ENCODE assay signal across 18 mouse cellular contexts in the genomic region with DNA sequence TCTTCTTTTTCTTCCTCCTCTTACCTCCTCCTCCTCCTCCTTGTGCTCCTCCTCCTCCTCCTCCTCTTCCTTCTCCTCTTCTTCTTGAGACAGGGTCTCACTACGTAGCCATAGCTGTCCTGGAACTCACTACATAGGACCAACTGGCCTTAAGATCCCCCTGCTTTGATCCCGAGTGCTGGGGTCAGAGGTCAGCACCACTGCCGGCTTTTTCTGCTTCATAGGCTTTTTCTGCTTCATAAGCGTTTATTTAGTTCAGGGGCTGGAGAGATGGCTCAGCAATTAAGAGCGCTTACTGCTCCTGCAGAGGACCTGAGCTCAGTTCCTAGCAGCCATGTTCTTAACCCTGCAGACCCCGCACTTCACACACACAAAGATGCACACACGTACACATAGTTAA. TPM values are rescaled to one million over a fixed set of nuclear protein-coding genes. Genes with fewer than 3 reads are reported as not detected.
DNase-seq lines count a peak whose midpoint lies in the region; ATAC-seq lines count a peak whose summit lies in the region.
"Had no signal": no experiment of that assay in that cellular context is flagged by ENCODE, and none has a peak within 500 bp of the region (broad histone marks: within the 10 kb centered on the region; RNA-seq: fewer than 3 reads in every experiment).

No protein-coding gene starts in this region.

- H3K36me3 ChIP-seq in neural tube, embryonic 15.5 days = no peaks in the 10 kb centered on the region
- H3K36me3 ChIP-seq: embryonic facial prominence, embryonic 12.5 days; G1E; hindbrain, embryonic 15.5 days had no signal

- ATAC-seq in neural tube, embryonic 15.5 days (ENCODE audit: low FRiP score) = no peak
- ATAC-seq: forebrain, postnatal 0 days; intestine, postnatal 0 days; midbrain, embryonic 16.5 days had no signal

- DNase-seq in neural tube, embryonic 10.5 days (ENCODE audit: extremely low spot score, low spot score) = peak; percentile 34
- peak; percentile 27 for DNase-seq in forelimb bud, embryonic 11.5 days (ENCODE audit: low read depth, low spot score)
- peak; percentile 60 for DNase-seq in kidney, postnatal 14 days
- no peak for DNase-seq in frontal cortex, postnatal 36 days (ENCODE audit: low spot score in 2 of 2)
- DNase-seq in ovary, adult 18-20 months (ENCODE audit: low spot score) = no peak
- DNase-seq in heart, postnatal 10 days = no peak
- DNase-seq: cerebellum, postnatal 10 days; forebrain, postnatal 0 days; gastrocnemius, postnatal 14 days; right cerebral cortex, postnatal 14 days had no signal

- WGBS in neural tube, embryonic 15.5 days = 40% methylated on average over 7 of the region's 7 CpGs

- H3K4me2 ChIP-seq in neural tube, embryonic 15.5 days = no peak overlapping the region
- H3K4me2 ChIP-seq: embryonic facial prominence, embryonic 12.5 days; hindbrain, embryonic 15.5 days; liver, embryonic 11.5 days had no signal

- no peaks in the 10 kb centered on the region for H3K9me3 ChIP-seq in neural tube, embryonic 15.5 days (replicated peaks)
- H3K9me3 ChIP-seq: embryonic facial prominence, embryonic 12.5 days; G1E; hindbrain, embryonic 15.5 days had no signal

- H3K4me3 ChIP-seq in neural tube, embryonic 15.5 days (replicated peaks) = no peak overlapping the region
- H3K4me3 ChIP-seq: embryonic facial prominence, embryonic 12.5 days; hindbrain, embryonic 15.5 days had no signal

- no peaks in the 10 kb centered on the region for H3K27me3 ChIP-seq in neural tube, embryonic 15.5 days (replicated peaks)
- H3K27me3 ChIP-seq: embryonic facial prominence, embryonic 12.5 days; hindbrain, embryonic 15.5 days had no signal

- no peaks in the 10 kb centered on the region for H3K4me1 ChIP-seq in neural tube, embryonic 15.5 days
- H3K4me1 ChIP-seq: hindbrain, embryonic 15.5 days had no signal

- intact Hi-C loops in heart, postnatal 10 days (cut with DNase I) = loop anchor here (2.0 to 5.0 kb wide), 4 partner anchors 44 to 214 kb away; partner anchors contain the start of genes Letmd1 and Smagp

- H3K27ac ChIP-seq in neural tube, embryonic 15.5 days (replicated peaks) = no peak overlapping the region
- H3K27ac ChIP-seq: embryonic facial prominence, embryonic 12.5 days; hindbrain, embryonic 15.5 days; stomach, postnatal 0 days had no signal

- H3K9ac ChIP-seq in neural tube, embryonic 15.5 days (replicated peaks) = no peak overlapping the region
- H3K9ac ChIP-seq: embryonic facial prominence, embryonic 12.5 days; forebrain, postnatal 0 days; hindbrain, embryonic 15.5 days had no signal

RNA-seq across cellular contexts. Expression of gene Cela1, which starts 6.0 kb away (rescaled TPM):
- 3.1 and 5.8 TPM in 2 replicates for polyA plus RNA-seq in neural tube, embryonic 15.5 days (2015; fragmentation: Nextera tagmentation; extraction: Ambion mirVana)
- 1 to 10 TPM in 1 of 2 experiments, under 1 TPM in 1; 0.53 to 1.1 TPM for total RNA-seq in heart, postnatal 10 days (2021)
- total RNA-seq: gastrocnemius, postnatal 14 days had no signal

RNA-seq across cellular contexts. Expression of gene Bin2, which starts 12.4 kb away (rescaled TPM):
- 2.6 and 11.0 TPM in 2 replicates for polyA plus RNA-seq in neural tube, embryonic 15.5 days (2015; fragmentation: Nextera tagmentation; extraction: Ambion mirVana)
- total RNA-seq in heart, postnatal 10 days (2021) = 1 to 10 TPM; 1.4 to 2.2 TPM

RNA-seq across cellular contexts. Expression of gene Smagp, which starts 45.0 kb away (rescaled TPM):
- polyA plus RNA-seq in neural tube, embryonic 15.5 days (2015; fragmentation: Nextera tagmentation; extraction: Ambion mirVana) = 3.0 and 7.4 TPM in 2 replicates
- 10 to 100 TPM; 20.5 to 25.8 TPM for total RNA-seq in heart, postnatal 10 days (2021)

RNA-seq across cellular contexts. Expression of gene Galnt6, which starts 47.4 kb away (rescaled TPM):
- polyA plus RNA-seq in neural tube, embryonic 15.5 days (2015; fragmentation: Nextera tagmentation; extraction: Ambion mirVana) = 0.33 and 1.5 TPM in 2 replicates
- 1 to 10 TPM; 1.7 TPM for total RNA-seq in heart, postnatal 10 days (2021)

Comparison
In these comparisons a context has a peak if more than half of its experiments do, and no peak if none do; other contexts are left out.
1. DNase-seq: peak in neural tube, embryonic 10.5 days (single experiment), forelimb bud, embryonic 11.5 days (single experiment) and kidney, postnatal 14 days (single experiment); none in frontal cortex, postnatal 36 days (0 of 2), ovary, adult 18-20 months (single experiment) and heart, postnatal 10 days (0 of 2).